Mouse (Mus musculus) lung, adult 2 months (tissue): ENCODE results near the gene Spa17.

Experiments
- CTCF ChIP-seq: fragments of 200-500 bp; IDR thresholded peaks from 2 replicates; pipeline ENCODE4 v1.5.1; 2011; ENCODE audit warnings: mild to moderate bottlenecking, low read length, control low read depth; ENCODE audit not compliant: insufficient read depth
- POLR2A ChIP-seq: fragments of 200-500 bp; IDR thresholded peaks from 2 replicates; pipeline ENCODE4 v1.6.1; 2011; ENCODE audit warnings: low read depth, mild to moderate bottlenecking, control low read depth, low read length, borderline replicate concordance; ENCODE audit errors: extremely low read depth

GRCm38 (mm10) chr9:37614316-37614715 lies 794 bp upstream of the Spa17 start:
- TF ChIP-seq CTCF (no peak), POLR2A (no peak)
